Mouse (Mus musculus): Measurements from ENCODE around the gene Tmem251.

Gene Tmem251

GRCm38 (mm10) chr12:102708220-102708619 lies 35.3 kb upstream of the Tmem251 start:
- in situ Hi-C loops (cut with MboI; ENCODE audit: unreplicated experiment in 2 of 2) = loop anchor here (5.0 kb wide), 4 partner anchors 61 to 181 kb away; no protein-coding TSS in a partner anchor

DNA sequence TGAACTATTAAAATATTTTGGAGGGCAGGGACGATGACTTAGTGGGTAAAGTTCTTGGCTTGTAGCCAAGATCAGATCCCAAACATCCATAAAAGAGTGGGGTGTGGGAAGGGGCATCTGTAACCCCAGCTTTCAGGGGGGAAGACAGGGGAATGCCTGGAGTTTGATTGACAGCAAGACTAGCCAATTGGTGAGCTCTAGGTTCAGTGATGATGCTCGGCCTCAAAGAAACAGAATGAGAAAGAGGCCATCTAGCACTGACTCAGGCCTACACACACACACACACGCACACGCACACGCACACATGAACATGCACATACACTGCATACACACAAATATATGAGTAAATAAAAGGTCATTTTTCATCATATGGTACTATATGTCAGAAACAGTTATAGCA lies 33.7 kb upstream of the Tmem251 start:
- in situ Hi-C loops (cut with MboI; ENCODE audit: unreplicated experiment in 2 of 2) = loop anchor here (5.0 kb wide), 4 partner anchors 63 to 183 kb away; no protein-coding TSS in a partner anchor

- in situ Hi-C loops (cut with MboI; ENCODE audit: unreplicated experiment in 2 of 2) = no loop called here
Measured at GRCm38 (mm10) chr12:102710851-102711375, 32.6 kb upstream of the Tmem251 start.

GRCm38 (mm10) chr12:102713153-102713865 lies 30.3 kb upstream of the Tmem251 start:
- in situ Hi-C loops (cut with MboI; ENCODE audit: unreplicated experiment in 2 of 2) = no loop called here

GRCm38 (mm10) chr12:102714116-102714515 lies 29.4 kb upstream of the Tmem251 start:
- in situ Hi-C loops (cut with MboI; ENCODE audit: unreplicated experiment in 2 of 2) = no loop called here

DNA sequence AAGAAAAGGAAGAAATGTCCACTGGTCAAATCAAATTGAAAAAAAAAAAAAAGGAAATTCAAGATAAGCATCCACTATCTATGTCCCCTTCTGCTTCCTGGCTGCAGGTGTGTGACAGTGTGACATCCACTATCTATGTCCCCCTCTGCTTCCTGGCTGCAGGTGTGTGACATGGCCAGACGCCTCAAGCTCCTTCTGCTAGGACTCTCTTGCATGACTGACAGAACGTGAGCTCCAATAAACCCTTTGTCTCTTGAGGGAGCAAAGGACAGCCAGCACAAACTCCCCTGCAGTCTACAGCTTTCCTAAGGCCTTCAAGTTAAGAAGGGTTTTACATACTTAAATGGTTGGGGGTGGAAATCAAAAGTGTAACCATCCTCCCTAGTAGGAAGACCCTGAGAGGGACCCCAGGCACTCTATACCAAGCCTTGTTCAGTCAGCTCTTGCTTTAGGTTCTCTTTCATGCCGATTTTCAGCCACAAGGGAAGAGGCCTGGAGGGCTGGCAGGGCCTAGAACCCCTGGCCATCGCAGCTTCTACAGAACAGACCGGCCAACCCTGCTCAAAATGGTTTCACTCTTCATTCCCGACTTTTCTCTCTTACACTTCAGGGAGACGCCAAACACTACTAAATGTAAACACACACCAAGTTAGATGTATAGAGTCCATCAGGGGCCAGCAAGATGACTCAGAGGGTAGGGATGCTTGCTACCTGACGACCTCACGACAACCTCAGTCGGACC lies 28.7 kb upstream of the Tmem251 start:
- in situ Hi-C loops (cut with MboI; ENCODE audit: unreplicated experiment in 2 of 2) = no loop called here

DNA sequence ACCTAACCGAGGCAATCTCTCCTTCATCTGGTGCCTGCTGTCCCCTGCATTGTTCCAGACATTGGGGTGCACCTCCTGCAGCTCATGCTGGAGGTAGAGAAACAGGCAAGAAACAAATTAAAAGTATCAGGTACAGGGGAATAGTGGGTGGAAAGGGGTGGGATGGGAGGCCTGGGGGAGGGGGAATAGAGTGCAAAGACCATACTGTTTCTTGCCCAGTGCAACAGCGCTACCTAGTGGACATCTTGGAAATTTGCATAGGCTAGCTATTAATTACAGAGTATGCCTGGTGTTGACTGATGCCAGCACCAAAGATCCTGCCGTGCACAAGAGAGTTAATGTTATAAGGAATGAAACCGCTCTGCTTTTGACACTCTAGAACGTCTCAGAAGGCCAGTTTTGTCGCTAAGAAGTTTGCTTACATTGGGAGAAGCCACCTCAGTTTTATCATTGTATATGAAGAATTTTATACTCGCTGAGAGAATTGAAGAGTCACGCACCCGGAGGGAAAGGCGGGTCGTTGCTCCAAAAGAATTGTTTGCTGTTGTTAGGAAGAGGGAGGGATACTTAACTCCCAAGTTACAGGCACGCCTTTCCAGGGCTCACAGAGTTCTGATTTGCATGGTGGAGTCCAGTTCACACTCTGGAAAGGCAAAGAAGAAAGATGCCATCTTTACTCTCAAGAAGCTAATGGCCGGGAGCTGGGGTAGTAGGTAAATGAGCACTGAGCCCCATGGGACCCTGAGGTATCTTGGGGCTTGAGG lies 23.8 kb upstream of the Tmem251 start:
- in situ Hi-C loops (cut with MboI; ENCODE audit: unreplicated experiment in 2 of 2) = loop anchor here in 1 of 2 experiments (5.0 to 10.0 kb wide), 2 partner anchors 192 to 325 kb away; no protein-coding TSS in a partner anchor

- in situ Hi-C loops (cut with MboI; ENCODE audit: unreplicated experiment in 2 of 2) = loop anchor here in 1 of 2 experiments (5.0 to 10.0 kb wide), 2 partner anchors 195 to 328 kb away; no protein-coding TSS in a partner anchor
Measured at GRCm38 (mm10) chr12:102722451-102722850, 21.1 kb upstream of the Tmem251 start.

DNA sequence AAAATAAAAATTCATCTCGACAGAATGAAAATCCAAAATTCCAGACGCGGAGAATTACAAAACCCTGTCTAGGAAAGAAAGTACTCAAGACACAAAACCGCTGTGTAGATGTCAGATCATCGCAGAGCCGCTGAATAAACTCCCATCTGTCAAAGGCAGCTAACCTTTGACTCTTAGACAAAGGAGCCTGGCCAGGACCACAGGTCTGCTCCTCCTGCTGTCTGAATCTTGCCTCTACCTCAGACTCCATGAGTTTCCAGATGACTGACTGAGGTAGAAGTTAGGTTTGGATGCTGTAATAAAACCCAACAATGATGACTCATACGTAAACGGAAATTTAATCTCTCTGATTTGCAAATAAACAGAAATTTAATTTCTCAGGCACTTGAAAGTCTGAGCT lies 20.6 kb upstream of the Tmem251 start:
- in situ Hi-C loops (cut with MboI; ENCODE audit: unreplicated experiment in 2 of 2) = loop anchor here in 1 of 2 experiments (5.0 to 10.0 kb wide), 2 partner anchors 196 to 328 kb away; no protein-coding TSS in a partner anchor

DNA sequence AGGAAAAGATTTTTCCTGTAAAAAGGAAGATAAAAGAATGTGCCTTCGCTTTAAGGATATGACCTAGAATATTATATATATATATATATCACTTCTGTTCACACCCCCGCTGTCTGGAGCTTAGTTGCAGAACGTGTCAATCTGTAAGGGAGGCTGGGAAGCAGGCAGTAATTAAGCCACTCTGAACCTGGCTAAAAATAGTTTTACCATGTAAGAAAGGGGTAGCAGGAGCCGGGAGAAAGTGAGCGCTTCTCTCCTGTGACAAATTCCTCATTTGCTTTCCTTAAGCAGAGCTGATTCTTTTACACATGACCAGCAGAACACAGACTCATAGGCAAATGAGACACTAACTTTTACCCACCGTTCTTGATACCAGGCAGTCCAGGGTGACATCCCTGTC lies 19.7 kb upstream of the Tmem251 start:
- in situ Hi-C loops (cut with MboI; ENCODE audit: unreplicated experiment in 2 of 2) = loop anchor here in 1 of 2 experiments (5.0 to 10.0 kb wide), 2 partner anchors 197 to 329 kb away; no protein-coding TSS in a partner anchor

DNA sequence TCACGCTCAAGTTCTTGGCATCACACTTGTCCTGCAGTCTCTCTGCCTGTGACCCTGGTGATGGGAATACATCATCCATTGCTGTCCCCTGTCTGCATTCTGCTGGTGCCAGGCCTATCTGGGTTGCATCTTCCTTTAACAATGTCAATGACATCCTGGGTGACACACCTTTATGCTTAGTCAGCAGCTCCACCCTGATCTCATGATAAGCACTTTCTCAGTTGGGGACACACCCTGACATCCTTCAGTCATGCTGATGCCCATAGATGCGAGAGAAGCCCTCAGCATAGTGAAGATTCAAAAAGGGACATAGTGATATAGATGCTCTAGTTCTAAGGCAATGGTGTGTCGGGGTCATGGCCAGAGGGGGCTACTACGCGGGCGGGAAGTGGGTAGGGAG lies 18.4 kb upstream of the Tmem251 start:
- in situ Hi-C loops (cut with MboI; ENCODE audit: unreplicated experiment in 2 of 2) = loop anchor here (5.0 to 10.0 kb wide), 2 partner anchors 203 to 330 kb away; no protein-coding TSS in a partner anchor

- in situ Hi-C loops (cut with MboI; ENCODE audit: unreplicated experiment in 2 of 2) = loop anchor here (5.0 to 10.0 kb wide), 2 partner anchors 203 to 331 kb away; no protein-coding TSS in a partner anchor
Measured at GRCm38 (mm10) chr12:102725761-102726175, 17.8 kb upstream of the Tmem251 start.

- in situ Hi-C loops (cut with MboI; ENCODE audit: unreplicated experiment in 2 of 2) = loop anchor here (5.0 to 10.0 kb wide), 2 partner anchors 208 to 335 kb away; no protein-coding TSS in a partner anchor
Measured at GRCm38 (mm10) chr12:102729855-102730797, 13.4 kb upstream of the Tmem251 start.

- in situ Hi-C loops (cut with MboI; ENCODE audit: unreplicated experiment in 2 of 2) = no loop called here
Measured at GRCm38 (mm10) chr12:102730798-102731619, 12.6 kb upstream of the Tmem251 start.

DNA sequence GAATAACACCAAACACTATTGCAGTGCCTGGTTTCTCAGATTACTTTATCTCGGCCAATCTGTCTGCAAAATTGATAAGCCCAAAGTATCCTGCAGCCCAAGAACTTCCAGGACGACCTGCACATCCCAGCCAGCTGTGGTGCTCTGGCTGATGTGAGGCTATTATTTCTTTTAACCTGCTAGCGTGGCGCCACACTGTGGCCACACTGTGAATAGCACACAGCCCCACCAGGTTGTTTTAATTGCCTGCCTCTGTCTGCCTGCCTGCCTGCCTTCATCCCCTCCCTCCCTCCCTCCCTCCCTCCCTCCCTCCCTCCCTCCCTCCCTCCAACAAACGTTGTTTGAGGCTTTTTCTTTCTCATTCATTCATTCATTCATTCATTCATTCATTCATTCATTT lies 10.2 kb upstream of the Tmem251 start:
- in situ Hi-C loops (cut with MboI; ENCODE audit: unreplicated experiment in 2 of 2) = no loop called here

GRCm38 (mm10) chr12:102739096-102739495 lies 4.5 kb upstream of the Tmem251 start:
- in situ Hi-C loops (cut with MboI; ENCODE audit: unreplicated experiment in 2 of 2) = no loop called here

- in situ Hi-C loops (cut with MboI; ENCODE audit: unreplicated experiment in 2 of 2) = loop anchor here (5.0 to 10.0 kb wide), 5 partner anchors 322 to 755 kb away; no protein-coding TSS in a partner anchor
Measured at GRCm38 (mm10) chr12:102740285-102740684, 3.3 kb upstream of the Tmem251 start.

- in situ Hi-C loops (cut with MboI; ENCODE audit: unreplicated experiment in 2 of 2) = loop anchor here (5.0 to 10.0 kb wide), 5 partner anchors 320 to 753 kb away; no protein-coding TSS in a partner anchor
Measured at GRCm38 (mm10) chr12:102742056-102742455, 1.5 kb upstream of the Tmem251 start.

Measured in v-Abl transformed pro-B cells (cell line).